Mouse (Mus musculus) spleen, adult 2 months (tissue): ENCODE measurements at regions not wholly inside any gene's neighbourhood (a gene's known extent, or its start where the extent isn't known, plus 50 kb on each side); places are given as distances from the start of the nearest gene placed in this dataset.

ENCODE experiments used
- CTCF ChIP-seq: fragments of 200-500 bp; IDR thresholded peaks from 2 replicates; pipeline ENCODE4 v1.5.1; 2011; ENCODE audit warnings: mild to moderate bottlenecking, inconsistent platforms; ENCODE audit not compliant: insufficient read depth, insufficient read length, insufficient replicate concordance; ENCODE audit errors: extremely low read depth
- POLR2A ChIP-seq: fragments of 200-500 bp; IDR thresholded peaks from 2 replicates; pipeline ENCODE4 v1.6.1; 2011; ENCODE audit warnings: low read depth, low read length, inconsistent platforms

- TF ChIP-seq POLR2A (no peak), CTCF (no peak)
These were observed 143.3 kb downstream of the Mn1 start for GRCm38 (mm10) chr5:111560432-111560831.
